Mouse (Mus musculus) lung, adult 2 months (tissue): ENCODE measurements around the gene Arpp21.

Source experiments
- CTCF ChIP-seq: fragments of 200-500 bp; IDR thresholded peaks from 2 replicates; pipeline ENCODE4 v1.5.1; 2011; ENCODE audit warnings: mild to moderate bottlenecking, low read length, control low read depth; ENCODE audit not compliant: insufficient read depth
- POLR2A ChIP-seq: fragments of 200-500 bp; IDR thresholded peaks from 2 replicates; pipeline ENCODE4 v1.6.1; 2011; ENCODE audit warnings: low read depth, mild to moderate bottlenecking, control low read depth, low read length, borderline replicate concordance; ENCODE audit errors: extremely low read depth

DNA sequence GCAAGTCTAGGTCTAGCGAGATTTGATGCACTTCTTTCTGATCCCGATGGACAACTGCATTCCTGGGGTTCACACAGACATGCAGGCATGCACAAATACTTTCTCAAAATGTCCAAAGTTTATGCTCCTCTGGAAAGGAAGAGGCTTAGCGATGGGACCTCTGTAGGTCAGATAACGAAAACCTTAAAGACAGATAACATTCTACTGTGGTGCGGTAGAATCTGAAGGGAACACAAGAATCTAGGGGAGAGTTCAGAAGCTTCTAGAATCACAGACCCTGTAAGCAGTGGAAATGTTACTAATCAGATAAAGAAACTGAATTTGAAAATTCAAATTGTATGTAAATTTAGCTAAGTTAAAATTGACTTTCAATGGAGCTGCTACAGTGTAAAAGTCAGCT is 62.0 kb downstream of the Arpp21 start:
- TF ChIP-seq CTCF: no peak
- TF ChIP-seq POLR2A: no peak
